8 mouse cellular contexts compared by ENCODE assay signal in genomic region chrX:75096163-75096770, GRCm38 (mm10). TPM values are rescaled to one million over a fixed set of nuclear protein-coding genes. Genes with fewer than 3 reads are reported as not detected.
DNase-seq lines count a peak whose midpoint lies in the region; ATAC-seq and TF ChIP-seq lines count a peak whose summit lies in the region.

No protein-coding gene starts in this region.

- no peak for TF ChIP-seq EP300 in ES-Bruce4 (IDR thresholded peaks at IDR 0.05; ENCODE audit: insufficient read depth, low read depth, low read length)
- no peak for TF ChIP-seq EP300 in liver, postnatal 0 days (IDR thresholded peaks at IDR 0.05; ENCODE audit: low read depth)
- TF ChIP-seq EP300 in stomach, postnatal 0 days (optimal IDR thresholded peaks at IDR 0.05), result no peak

- WGBS in embryonic facial prominence, embryonic 14.5 days, result 26% methylated on average over 18 of the region's 23 CpGs
- 23% methylated on average over 23 of the region's 23 CpGs for WGBS in hindbrain, embryonic 13.5 days
- 16% methylated on average over 23 of the region's 23 CpGs for WGBS in liver, postnatal 0 days (ENCODE audit: insufficient replicate concordance)
- 15% methylated on average over 23 of the region's 23 CpGs for WGBS in stomach, postnatal 0 days

- peaks cover 23% of the 10 kb centered on the region for H3K36me3 ChIP-seq in ES-Bruce4 (ENCODE audit: control insufficient read depth, insufficient read depth, low read length, poor library complexity, severe bottlenecking)
- H3K36me3 ChIP-seq in embryonic facial prominence, embryonic 14.5 days (ENCODE audit: control insufficient read depth, insufficient read depth, low read length), result peaks cover 13% of the 10 kb centered on the region; the same call in 1 of the 2 replicates
- peaks cover 10% of the 10 kb centered on the region; the same call in 1 of the 2 replicates for H3K36me3 ChIP-seq in hindbrain, embryonic 13.5 days
- H3K36me3 ChIP-seq in liver, postnatal 0 days (replicated peaks; ENCODE audit: insufficient read depth, low read length), result 0 out of 2 replicates have a peak, but pooled peaks cover 3% of the 10 kb centered on the region
- H3K36me3 ChIP-seq in stomach, postnatal 0 days (ENCODE audit: control insufficient read depth, insufficient read depth, low read length), result no peaks in the 10 kb centered on the region

- intact Hi-C loops in gastrocnemius, postnatal 14 days (cut with DNase I; ENCODE audit: low total_unique reads), result no loop called here

- H3K27ac ChIP-seq in ES-Bruce4 (ENCODE audit: insufficient read depth, low read length), result peak overlapping the region; percentile 42; the same call in 1 of the 2 replicates
- peak overlapping the region; percentile 49 for H3K27ac ChIP-seq in embryonic facial prominence, embryonic 14.5 days (replicated peaks; ENCODE audit: low read depth, low read length)
- H3K27ac ChIP-seq in hindbrain, embryonic 13.5 days, result peak overlapping the region; percentile 62
- peak overlapping the region; percentile 74 for H3K27ac ChIP-seq in liver, postnatal 0 days (ENCODE audit: low read depth)
- peak overlapping the region; percentile 67 for H3K27ac ChIP-seq in stomach, postnatal 0 days (replicated peaks)

- peak overlapping the region; percentile 100 for H3K4me3 ChIP-seq in ES-Bruce4 (ENCODE audit: low read depth, low read length)
- peak overlapping the region; percentile 56 for H3K4me3 ChIP-seq in embryonic facial prominence, embryonic 14.5 days (ENCODE audit: low read depth, low read length)
- peak overlapping the region; percentile 57 for H3K4me3 ChIP-seq in hindbrain, embryonic 13.5 days
- H3K4me3 ChIP-seq in liver, postnatal 0 days (ENCODE audit: low read depth, low read length), result peak overlapping the region; percentile 64
- peak overlapping the region; percentile 46 for H3K4me3 ChIP-seq in stomach, postnatal 0 days (ENCODE audit: low read depth, low read length)

- no peak for TF ChIP-seq CTCF in ES-Bruce4 (IDR thresholded peaks at IDR 0.05; ENCODE audit: low read depth, low read length)
- no peak for TF ChIP-seq CTCF in liver, postnatal 0 days (IDR thresholded peaks at IDR 0.05; ENCODE audit: low read depth)
- no peak for TF ChIP-seq CTCF in stomach, postnatal 0 days (IDR thresholded peaks at IDR 0.05; ENCODE audit: low read depth)

- H3K9ac ChIP-seq in ES-Bruce4 (ENCODE audit: low read depth, poor library complexity, severe bottlenecking), result peak overlapping the region; percentile 97
- H3K9ac ChIP-seq in embryonic facial prominence, embryonic 14.5 days (ENCODE audit: low read depth, low read length), result peak overlapping the region; percentile 70
- peak overlapping the region; percentile 69 for H3K9ac ChIP-seq in hindbrain, embryonic 13.5 days
- H3K9ac ChIP-seq in liver, postnatal 0 days (replicated peaks), result peak overlapping the region; percentile 59
- H3K9ac ChIP-seq in stomach, postnatal 0 days (ENCODE audit: low read length), result peak overlapping the region; percentile 54

- no peaks in the 10 kb centered on the region for H3K27me3 ChIP-seq in ES-Bruce4 (ENCODE audit: control insufficient read depth, insufficient read depth, low read length, poor library complexity, severe bottlenecking)
- H3K27me3 ChIP-seq in embryonic facial prominence, embryonic 14.5 days (replicated peaks; ENCODE audit: control insufficient read depth, insufficient read depth, low read length), result no peaks in the 10 kb centered on the region
- no peaks in the 10 kb centered on the region for H3K27me3 ChIP-seq in hindbrain, embryonic 13.5 days
- H3K27me3 ChIP-seq in liver, postnatal 0 days (ENCODE audit: insufficient read depth, low read length), result no peaks in the 10 kb centered on the region
- H3K27me3 ChIP-seq in stomach, postnatal 0 days (ENCODE audit: control insufficient read depth, insufficient read depth, low read length), result no peaks in the 10 kb centered on the region

- H3K9me3 ChIP-seq in ES-Bruce4 (replicated peaks; ENCODE audit: control insufficient read depth, insufficient read depth, low read length, poor library complexity, severe bottlenecking), result no peaks in the 10 kb centered on the region
- H3K9me3 ChIP-seq in embryonic facial prominence, embryonic 14.5 days (ENCODE audit: control insufficient read depth, low read length), result no peaks in the 10 kb centered on the region
- H3K9me3 ChIP-seq in hindbrain, embryonic 13.5 days, result no peaks in the 10 kb centered on the region
- H3K9me3 ChIP-seq in liver, postnatal 0 days (ENCODE audit: low read length), result no peaks in the 10 kb centered on the region
- H3K9me3 ChIP-seq in stomach, postnatal 0 days (ENCODE audit: control insufficient read depth, low read length), result no peaks in the 10 kb centered on the region

- no peak for ATAC-seq in embryonic facial prominence, embryonic 14.5 days (ENCODE audit: low read depth)
- 0 out of 2 replicates have a peak, but pooled peaks have one; percentile 1 for ATAC-seq in hindbrain, embryonic 13.5 days (ENCODE audit: low FRiP score)
- ATAC-seq in liver, postnatal 0 days, result no peak; the same call in 1 of the 2 replicates
- no peak for ATAC-seq in stomach, postnatal 0 days (ENCODE audit: low FRiP score, low TSS enrichment)

- DNase-seq in gastrocnemius, adult 18-20 months (ENCODE audit: low spot score), result peak; percentile 4
- no peak for DNase-seq in gastrocnemius, postnatal 14 days
- peak; percentile 26 for DNase-seq in embryonic facial prominence, embryonic 14.5 days (ENCODE audit: low spot score)
- DNase-seq in liver, postnatal 0 days, result peak; percentile 18
- peak; percentile 14 for DNase-seq in stomach, postnatal 0 days (ENCODE audit: low spot score)
- no peak for DNase-seq in cerebellum, adult 11-12 months

- H3K4me1 ChIP-seq in ES-Bruce4 (ENCODE audit: control insufficient read depth, insufficient read depth, low read length), result no peaks in the 10 kb centered on the region
- no peaks in the 10 kb centered on the region for H3K4me1 ChIP-seq in embryonic facial prominence, embryonic 14.5 days (ENCODE audit: control insufficient read depth, insufficient read depth, low read length)
- peaks cover 9% of the 10 kb centered on the region for H3K4me1 ChIP-seq in hindbrain, embryonic 13.5 days (replicated peaks)
- H3K4me1 ChIP-seq in liver, postnatal 0 days (ENCODE audit: insufficient read depth), result no peaks in the 10 kb centered on the region
- no peaks in the 10 kb centered on the region for H3K4me1 ChIP-seq in stomach, postnatal 0 days (replicated peaks; ENCODE audit: control insufficient read depth, insufficient read depth)

- no peak for TF ChIP-seq POLR2A in ES-Bruce4 (IDR thresholded peaks at IDR 0.05; ENCODE audit: insufficient read depth, low read length)

- H3K4me2 ChIP-seq in embryonic facial prominence, embryonic 14.5 days (ENCODE audit: low read depth, low read length), result peak overlapping the region; percentile 57
- H3K4me2 ChIP-seq in hindbrain, embryonic 13.5 days, result peak overlapping the region; percentile 61
- H3K4me2 ChIP-seq in liver, postnatal 0 days (ENCODE audit: low read depth, low read length), result peak overlapping the region; percentile 82
- H3K4me2 ChIP-seq in stomach, postnatal 0 days (replicated peaks; ENCODE audit: low read depth), result peak overlapping the region; percentile 60

RNA-seq across cellular contexts. Expression of gene Dkc1, which starts 0.6 kb away (rescaled TPM):
- total RNA-seq in gastrocnemius, adult 18-20 months (2021), result 10 to 100 TPM; 27.4 to 33.9 TPM
- 10 to 100 TPM; 25.4 to 31.2 TPM for total RNA-seq in gastrocnemius, postnatal 14 days (2021)
- polyA plus RNA-seq in ES-Bruce4 (2011; ENCODE audit: insufficient read depth, insufficient read length, low read depth, missing spikeins), result 254 and 264 TPM in 2 replicates
- 109 and 125 TPM in 2 replicates for polyA plus RNA-seq in embryonic facial prominence, embryonic 14.5 days (2014; fragmentation: Nextera tagmentation; extraction: Ambion mirVana)
- 62.9 and 76.0 TPM in 2 replicates for polyA plus RNA-seq in hindbrain, embryonic 13.5 days (2015; fragmentation: Nextera tagmentation; extraction: Ambion mirVana)
- polyA plus RNA-seq in liver, postnatal 0 days (2015; fragmentation: Nextera tagmentation; extraction: Ambion mirVana), result 33.0 and 46.7 TPM in 2 replicates
- polyA plus RNA-seq in stomach, postnatal 0 days (2015; fragmentation: Nextera tagmentation; extraction: Ambion mirVana), result 43.2 and 52.4 TPM in 2 replicates

RNA-seq across cellular contexts. Expression of gene Gab3, which starts 11.0 kb away (rescaled TPM):
- under 1 TPM; 0.30 to 0.50 TPM for total RNA-seq in gastrocnemius, adult 18-20 months (2021)
- 1 to 10 TPM; 1.3 to 1.7 TPM for total RNA-seq in gastrocnemius, postnatal 14 days (2021)
- 0.46 and 0.82 TPM in 2 replicates for polyA plus RNA-seq in ES-Bruce4 (2011; ENCODE audit: insufficient read depth, insufficient read length, low read depth, missing spikeins)
- 1.7 and 2.3 TPM in 2 replicates for polyA plus RNA-seq in embryonic facial prominence, embryonic 14.5 days (2014; fragmentation: Nextera tagmentation; extraction: Ambion mirVana)
- 2.5 and 2.6 TPM in 2 replicates for polyA plus RNA-seq in hindbrain, embryonic 13.5 days (2015; fragmentation: Nextera tagmentation; extraction: Ambion mirVana)
- 1.2 and 1.4 TPM in 2 replicates for polyA plus RNA-seq in liver, postnatal 0 days (2015; fragmentation: Nextera tagmentation; extraction: Ambion mirVana)
- polyA plus RNA-seq in stomach, postnatal 0 days (2015; fragmentation: Nextera tagmentation; extraction: Ambion mirVana), result 1.3 and 1.5 TPM in 2 replicates

RNA-seq across cellular contexts. Expression of gene Mpp1, which starts 34.5 kb away (rescaled TPM):
- total RNA-seq in gastrocnemius, adult 18-20 months (2021), result 10 to 100 TPM; 10.4 to 11.8 TPM
- 10 to 100 TPM; 20.6 to 21.7 TPM for total RNA-seq in gastrocnemius, postnatal 14 days (2021)
- polyA plus RNA-seq in ES-Bruce4 (2011; ENCODE audit: insufficient read depth, insufficient read length, low read depth, missing spikeins), result 78.8 and 85.1 TPM in 2 replicates
- polyA plus RNA-seq in embryonic facial prominence, embryonic 14.5 days (2014; fragmentation: Nextera tagmentation; extraction: Ambion mirVana), result 48.0 and 53.6 TPM in 2 replicates
- 21.8 and 24.7 TPM in 2 replicates for polyA plus RNA-seq in hindbrain, embryonic 13.5 days (2015; fragmentation: Nextera tagmentation; extraction: Ambion mirVana)
- 74.1 and 76.4 TPM in 2 replicates for polyA plus RNA-seq in liver, postnatal 0 days (2015; fragmentation: Nextera tagmentation; extraction: Ambion mirVana)
- polyA plus RNA-seq in stomach, postnatal 0 days (2015; fragmentation: Nextera tagmentation; extraction: Ambion mirVana), result 52.5 and 60.1 TPM in 2 replicates

Comparison
In these comparisons a context has a peak if more than half of its experiments do, and no peak if none do; other contexts are left out.
1. DNase-seq: peak in gastrocnemius, adult 18-20 months (single experiment), embryonic facial prominence, embryonic 14.5 days (single experiment), liver, postnatal 0 days (single experiment) and stomach, postnatal 0 days (single experiment); none in gastrocnemius, postnatal 14 days (single experiment) and cerebellum, adult 11-12 months (single experiment).
2. H3K4me3 ChIP-seq: peak in every context shown above with its lines; median percentile 100 in ES-Bruce4; 64 in liver, postnatal 0 days; 57 in hindbrain, embryonic 13.5 days; 56 in embryonic facial prominence, embryonic 14.5 days; 46 in stomach, postnatal 0 days.
3. Peak in every context shown above with its lines, with median percentiles within 50 percentile points of each other: H3K27ac ChIP-seq, H3K9ac ChIP-seq and H3K4me2 ChIP-seq.